Mouse (Mus musculus): ENCODE measurements around the gene Krt32. TPM values are rescaled to one million over a fixed set of nuclear protein-coding genes. Genes with fewer than 3 reads are reported as not detected.

Gene Krt32
- not detected for polyA plus RNA-seq (2017; shearing (Covaris generic))

- no peak for ATAC-seq
These were observed at the start of gene Krt32 for GRCm38 (mm10) chr11:100087861-100088260. TSS of gene Krt32 (minus strand) at chr11:100088226.

GRCm38 (mm10) chr11:100137693-100138092 is 49.7 kb upstream of the Krt32 start:
- ATAC-seq, result no peak

GRCm38 (mm10) chr11:100136559-100136958 is 48.5 kb upstream of the Krt32 start:
- no peak for ATAC-seq

GRCm38 (mm10) chr11:100135731-100136130 is 47.7 kb upstream of the Krt32 start, which contains the start of gene Krt15:
TSS of gene Krt15 (minus strand) at chr11:100135928.
- no peak for ATAC-seq

- no peak for ATAC-seq
These were observed 36.9 kb upstream of the Krt32 start for GRCm38 (mm10) chr11:100124901-100125300.

GRCm38 (mm10) chr11:100121466-100121865 is 33.4 kb upstream of the Krt32 start, which contains the start of gene Krt13:
TSS of gene Krt13 (minus strand) at chr11:100121566.
- ATAC-seq, result no peak

GRCm38 (mm10) chr11:100120331-100120730 is 32.3 kb upstream of the Krt32 start:
- ATAC-seq, result no peak

GRCm38 (mm10) chr11:100113742-100114029 is 25.7 kb upstream of the Krt32 start:
- no peak for ATAC-seq

- no peak for ATAC-seq
These were observed 25.1 kb upstream of the Krt32 start for GRCm38 (mm10) chr11:100112935-100113741.

GRCm38 (mm10) chr11:100105576-100106122 is 17.6 kb upstream of the Krt32 start, which contains the start of gene Krt36:
TSS of gene Krt36 (minus strand) at chr11:100105626.
- no peak for ATAC-seq

GRCm38 (mm10) chr11:100102693-100103429 is 14.8 kb upstream of the Krt32 start:
- no peak for ATAC-seq

- ATAC-seq, result no peak
These were observed 12.4 kb upstream of the Krt32 start for GRCm38 (mm10) chr11:100100391-100100790.

GRCm38 (mm10) chr11:100097819-100098218 is 9.8 kb upstream of the Krt32 start:
- no peak for ATAC-seq

- ATAC-seq, result no peak
These were observed 8.1 kb upstream of the Krt32 start, which contains the start of gene Krt35 for GRCm38 (mm10) chr11:100096141-100096540. TSS of gene Krt35 (minus strand) at chr11:100096241.

- ATAC-seq, result no peak
These were observed 476 bp upstream of the Krt32 start for GRCm38 (mm10) chr11:100088378-100089025.

GRCm38 (mm10) chr11:100073873-100074272 is 14.2 kb downstream of the Krt32 start:
- no peak for ATAC-seq

- no peak for ATAC-seq
These were observed 20.6 kb downstream of the Krt32 start for GRCm38 (mm10) chr11:100067293-100068036.

- no peak for ATAC-seq
These were observed 21.6 kb downstream of the Krt32 start for GRCm38 (mm10) chr11:100066236-100067010.

- no peak for ATAC-seq
These were observed 29.2 kb downstream of the Krt32 start for GRCm38 (mm10) chr11:100058875-100059274.

GRCm38 (mm10) chr11:100055686-100056655 is 32.1 kb downstream of the Krt32 start:
- no peak for ATAC-seq
